Mouse (Mus musculus): ENCODE data around the gene Pnkd.

DNA sequence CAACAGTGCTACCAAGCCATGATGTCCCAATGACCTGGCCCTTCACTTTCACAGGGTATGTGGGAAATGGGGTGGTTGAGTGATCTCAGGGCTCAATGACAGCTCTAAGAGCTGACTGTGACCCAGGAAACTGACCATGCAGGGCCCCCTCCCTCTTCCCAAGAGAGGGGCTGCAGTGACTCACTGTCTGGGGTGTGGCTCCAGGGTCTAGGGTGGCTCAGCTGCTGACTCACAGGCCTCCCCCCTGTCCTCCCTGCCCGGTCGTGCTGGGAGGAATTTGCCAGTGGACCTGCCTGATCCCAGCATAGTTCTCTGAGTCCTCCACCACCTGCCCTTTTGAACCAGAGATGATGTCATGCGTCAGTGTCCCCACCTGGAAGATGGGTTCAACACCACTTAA lies 12.5 kb downstream of the Pnkd start:
- TF ChIP-seq CTCF (conservative IDR thresholded peaks at IDR 0.05 in 1 of 2, IDR thresholded peaks at IDR 0.05 in 1 of 2; ENCODE audit: low read depth in 2 of 2, low read length in 2 of 2) = no peak
- TF ChIP-seq BHLHE40 (IDR thresholded peaks at IDR 0.05; ENCODE audit: low read depth, low read length) = no peak
- TF ChIP-seq HCFC1 (IDR thresholded peaks at IDR 0.05; ENCODE audit: low read depth, low read length) = no peak
- TF ChIP-seq KAT2A (IDR thresholded peaks at IDR 0.05; ENCODE audit: insufficient replicate concordance, low read length) = no peak
- no peak for TF ChIP-seq GABPA (IDR thresholded peaks at IDR 0.05; ENCODE audit: insufficient replicate concordance, low read depth, low read length)
- no peak for TF ChIP-seq EP300 (IDR thresholded peaks at IDR 0.05; ENCODE audit: low read length)
- no peak for TF ChIP-seq RAD21 (IDR thresholded peaks at IDR 0.05; ENCODE audit: low read depth, low read length)
- no peak for TF ChIP-seq MAX (IDR thresholded peaks at IDR 0.05; ENCODE audit: low read length)
- no peak for TF ChIP-seq NRF1 (IDR thresholded peaks at IDR 0.05; ENCODE audit: low read depth, low read length)
- TF ChIP-seq USF1 (IDR thresholded peaks at IDR 0.05; ENCODE audit: low read depth, low read length) = no peak
- no peak for TF ChIP-seq POLR2A (IDR thresholded peaks at IDR 0.05; ENCODE audit: low read depth, low read length)
- TF ChIP-seq TCF12 (IDR thresholded peaks at IDR 0.05; ENCODE audit: low read depth, low read length) = no peak
- TF ChIP-seq SMC3 (IDR thresholded peaks at IDR 0.05; ENCODE audit: low read depth, low read length) = no peak
- no peak for TF ChIP-seq IRF4 (IDR thresholded peaks at IDR 0.05; ENCODE audit: low read depth, low read length)
